Mouse (Mus musculus) kidney, adult 2 months (tissue): ENCODE measurements around the gene Trim12a. TPM values are rescaled to one million over a fixed set of nuclear protein-coding genes. Genes with fewer than 3 reads are reported as not detected.
"Not testable (repeated sequence)": the region's sequence is repeated elsewhere in the genome, so short reads cannot be mapped to it uniquely, and the experiment has no call there.

Source experiments
- DNase-seq: peaks from one replicate; pipeline ENCODE4 v3.0.0; 2021
- H3K27ac ChIP-seq: fragments of 200-500 bp; 2 replicates; pipeline ENCODE4 v1.5.1; 2012; ENCODE audit warnings: low read depth, low read length, control low read depth, inconsistent platforms; ENCODE audit not compliant: insufficient read depth
- H3K27me3 ChIP-seq: fragments of 200-500 bp; replicated peaks from 2 replicates; pipeline ENCODE4 v1.6.1; 2012; ENCODE audit warnings: mild to moderate bottlenecking, moderate library complexity, low read length, inconsistent platforms; ENCODE audit not compliant: control insufficient read depth, insufficient read depth
- H3K36me3 ChIP-seq: fragments of 200-500 bp; 2 replicates; pipeline ENCODE4 v1.6.1; 2012; ENCODE audit warnings: mild to moderate bottlenecking, moderate library complexity, low read length, inconsistent platforms; ENCODE audit not compliant: control insufficient read depth, insufficient read depth
- H3K4me1 ChIP-seq: fragments of 200-500 bp; 2 replicates; pipeline ENCODE4 v1.6.1; 2011; ENCODE audit warnings: low read length; ENCODE audit not compliant: control insufficient read depth, insufficient read depth
- H3K4me3 ChIP-seq: fragments of 200-500 bp; 2 replicates; pipeline ENCODE4 v1.5.1; 2011; ENCODE audit warnings: mild to moderate bottlenecking, low read depth, low read length, control low read depth; ENCODE audit not compliant: insufficient read depth
- CTCF ChIP-seq: fragments of 200-500 bp; conservative IDR thresholded peaks from 2 replicates; pipeline ENCODE4 v1.5.1; 2011; ENCODE audit warnings: low read depth, mild to moderate bottlenecking, control low read depth, low read length, moderate library complexity, mixed read lengths; ENCODE audit not compliant: insufficient read depth, insufficient read length
- POLR2A ChIP-seq: fragments of 200-500 bp; IDR thresholded peaks from one replicate; pipeline ENCODE4 v1.6.1; 2011; ENCODE audit warnings: low read depth, low read length, control low read depth
- WGBS: fragments of 180-500 bp; shearing (Covaris S2); methylation state at CpG from one replicate; pipeline ENCODE4 v1.1.7; 2018; 5-methylcytosine and 5-hydroxymethylcytosine counted together
- polyA plus RNA-seq: library from polyadenylated mRNA; depleted of rRNA; stranded (reverse); fragments of >200 nt; gene quantifications from 2 replicates; pipeline ENCODE4 v1.2.3, GENCODE M21; 2012; rRNA removed

Trim12a gene
- polyA plus RNA-seq, 1 experiment, result 3.1 TPM

DNA sequence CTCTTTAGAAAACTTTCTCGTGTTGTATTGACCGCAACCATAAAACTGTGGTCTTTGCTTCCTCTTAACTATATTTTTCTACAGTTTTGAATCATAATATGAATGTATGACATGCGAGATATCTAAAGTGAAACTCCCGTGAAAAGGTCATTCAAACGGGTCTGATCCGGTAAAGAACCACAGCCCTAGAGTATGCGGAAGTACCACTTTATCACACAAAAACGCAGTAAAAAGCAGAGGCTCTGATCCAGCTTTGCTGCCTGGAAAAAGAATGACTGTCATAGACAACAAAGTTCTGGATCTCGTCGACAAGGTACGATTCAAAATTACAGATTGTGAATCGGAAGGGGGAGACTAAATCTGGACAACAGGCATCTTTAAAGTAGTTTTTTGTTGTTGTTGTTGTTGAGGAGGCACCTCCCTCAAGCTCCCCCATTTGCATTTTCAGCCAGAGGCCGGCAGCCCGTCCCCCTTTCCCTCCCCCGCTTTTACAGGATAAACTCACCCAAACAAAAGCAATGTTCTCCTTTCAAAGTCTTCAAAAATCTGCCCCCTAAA, 391 bp downstream of the Trim12a start:
- 4% methylated on average over 15 of the region's 15 CpGs for WGBS
- Histone ChIP-seq H3K36me3 (no peaks in the 10 kb centered on the region), H3K27me3 (no peaks in the 10 kb centered on the region), H3K27ac (peak overlapping the region; percentile 96), H3K4me1 (no peaks in the 10 kb centered on the region), H3K4me3 (peak overlapping the region; percentile 61)
- TF ChIP-seq POLR2A, result no peak
- TF ChIP-seq CTCF, result no peak
- DNase-seq, result peak; percentile 35

DNA sequence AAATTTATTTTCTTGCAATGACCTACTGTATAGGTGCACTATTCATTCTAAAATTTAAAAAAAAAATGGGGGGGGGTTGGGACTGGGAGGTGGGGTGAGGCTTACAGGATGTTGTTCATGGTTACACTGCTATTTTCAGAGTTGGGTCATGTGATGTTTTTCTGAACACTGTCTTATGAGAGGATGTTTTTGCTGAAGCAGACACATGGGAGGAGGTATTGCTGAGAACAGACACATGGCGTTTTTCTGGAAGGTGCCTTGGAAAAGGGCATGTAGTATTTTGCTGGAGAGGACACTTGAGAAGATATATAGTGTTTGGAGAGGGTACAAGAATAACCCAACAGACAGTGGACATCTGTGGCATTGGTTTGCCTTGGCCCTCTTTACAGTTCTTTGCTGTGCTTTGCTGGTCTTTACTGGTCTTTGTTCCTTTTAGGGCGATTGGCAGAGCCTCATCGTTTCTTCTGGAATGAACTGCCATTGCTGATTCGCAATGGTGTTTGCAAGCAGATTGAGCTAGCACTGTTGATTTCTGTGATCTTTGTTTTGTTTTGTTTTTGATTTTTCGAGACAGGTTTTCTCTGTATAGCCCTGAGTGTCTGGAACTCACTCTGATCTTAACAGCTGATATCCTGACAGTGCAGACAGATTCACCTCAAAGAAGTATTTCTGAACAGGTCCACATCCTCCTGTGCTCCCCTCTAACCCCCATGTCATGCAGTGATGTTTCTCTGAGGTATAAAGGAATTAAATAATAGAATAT, 23.4 kb downstream of the Trim12a start:
- WGBS, result 79% methylated on average over 5 of the region's 5 CpGs
- TF ChIP-seq POLR2A, result no peak
- TF ChIP-seq CTCF, result no peak
- no peak overlapping the region for H3K27ac ChIP-seq
- H3K4me3 ChIP-seq, result no peak overlapping the region
- no peak for DNase-seq
- no peaks in the 10 kb centered on the region for H3K27me3 ChIP-seq
- no peaks in the 10 kb centered on the region for H3K4me1 ChIP-seq
- no peaks in the 10 kb centered on the region for H3K36me3 ChIP-seq

DNA sequence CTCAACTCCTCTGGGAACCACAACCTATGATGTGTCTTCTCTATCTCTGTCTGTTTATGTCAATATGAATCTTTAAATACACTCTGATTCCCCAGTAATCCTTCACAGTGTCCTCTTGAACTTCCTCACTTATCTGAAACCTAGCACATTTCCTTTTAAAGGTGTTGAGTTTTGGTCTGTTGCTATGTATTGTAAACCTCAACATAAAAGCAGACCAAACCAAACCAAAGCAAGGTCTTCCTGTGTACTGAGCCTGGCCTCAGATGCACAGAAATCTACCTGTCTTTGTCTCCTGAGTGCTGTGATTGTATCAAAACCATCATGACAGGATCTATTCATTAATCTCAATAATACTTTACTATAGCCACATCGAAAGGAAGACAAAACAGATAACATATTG, 24.6 kb downstream of the Trim12a start:
- DNase-seq, result no peak
- TF ChIP-seq POLR2A (no peak), CTCF (no peak)
- 93% methylated on average over 1 of the region's 1 CpGs for WGBS
- no peaks in the 10 kb centered on the region for H3K27me3 ChIP-seq
- no peaks in the 10 kb centered on the region for H3K36me3 ChIP-seq
- no peak overlapping the region for H3K4me3 ChIP-seq
- H3K4me1 ChIP-seq, result no peaks in the 10 kb centered on the region
- H3K27ac ChIP-seq, result no peak overlapping the region

DNA sequence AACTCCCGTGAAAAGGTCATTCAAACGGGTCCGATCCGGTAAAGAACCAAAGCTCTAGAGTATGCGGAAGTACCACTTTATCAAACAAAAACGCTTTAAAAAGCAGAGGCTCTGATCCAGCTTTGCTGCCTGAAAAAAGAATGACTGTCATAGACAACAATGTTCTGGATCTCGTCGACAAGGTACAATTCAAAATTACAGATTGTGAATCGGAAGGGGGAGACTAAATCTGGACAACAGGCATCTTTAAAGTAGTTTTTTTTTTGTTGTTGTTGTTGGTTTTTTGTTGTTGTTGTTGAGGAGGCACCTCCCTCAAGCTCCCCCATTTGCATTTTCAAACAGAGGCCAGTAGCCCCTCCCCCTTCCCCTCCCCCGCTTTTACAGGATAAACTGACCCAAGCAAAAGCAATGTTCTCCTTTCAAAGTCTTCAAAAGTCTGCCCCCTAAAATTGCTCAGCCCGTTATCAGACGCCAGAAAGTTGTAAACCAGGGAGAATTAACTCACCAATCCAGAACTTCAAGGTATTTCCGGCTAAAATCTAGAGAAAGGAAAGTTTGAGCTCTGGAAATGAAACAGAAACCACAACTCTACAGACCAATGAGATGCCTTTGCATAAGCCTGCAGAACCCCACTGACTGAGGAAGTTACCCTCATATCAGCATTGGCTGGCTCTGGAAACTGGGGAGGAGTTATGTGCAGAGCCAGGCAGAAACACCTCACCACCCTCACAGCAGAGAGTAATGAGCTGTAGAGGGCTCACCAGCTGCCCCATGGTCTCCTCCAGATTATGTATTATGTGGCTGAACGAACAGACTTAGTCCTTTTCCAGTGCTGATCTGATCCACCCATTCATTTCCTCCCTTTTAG, 27.5 kb downstream of the Trim12a start, which contains the start of gene Trim5:
TSS of gene Trim5 (minus strand) at position 519 of the 868 bp plus-strand sequence.
- Histone ChIP-seq H3K4me3 (peak within 1 kb of the TSS; percentile 19; the same call in 1 of the 2 replicates), H3K27ac (peak within 1 kb of the TSS; percentile 50; the same call in 1 of the 2 replicates)
- WGBS, result 35% methylated on average over 14 of the region's 14 CpGs
- not testable (repeated sequence) for H3K4me1 ChIP-seq, H3K27me3 ChIP-seq, H3K36me3 ChIP-seq
- peak; percentile 19 for DNase-seq

DNA sequence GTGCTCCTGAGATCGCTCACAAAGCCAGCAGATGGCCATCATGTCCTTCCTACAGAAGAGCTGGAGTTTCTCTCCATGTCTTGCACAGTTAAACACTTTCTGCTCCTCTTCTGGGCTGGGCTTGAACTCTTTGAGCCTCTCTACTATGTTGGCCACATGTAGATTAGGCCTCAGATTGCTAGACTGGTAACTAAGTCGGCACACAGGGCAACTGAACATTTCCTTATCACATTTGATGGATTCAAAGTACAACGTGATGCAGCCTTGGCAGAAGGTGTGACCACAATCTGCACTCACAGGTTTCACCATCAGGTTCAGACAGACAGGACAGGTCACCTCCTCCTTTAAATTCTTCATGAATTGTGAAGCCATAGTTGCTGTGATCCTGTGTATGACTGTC, 35.9 kb downstream of the Trim12a start:
- not testable (repeated sequence) for H3K4me1 ChIP-seq, DNase-seq, H3K27me3 ChIP-seq, H3K4me3 ChIP-seq, H3K36me3 ChIP-seq, H3K27ac ChIP-seq
- WGBS, result 81% methylated on average over 3 of the region's 3 CpGs

DNA sequence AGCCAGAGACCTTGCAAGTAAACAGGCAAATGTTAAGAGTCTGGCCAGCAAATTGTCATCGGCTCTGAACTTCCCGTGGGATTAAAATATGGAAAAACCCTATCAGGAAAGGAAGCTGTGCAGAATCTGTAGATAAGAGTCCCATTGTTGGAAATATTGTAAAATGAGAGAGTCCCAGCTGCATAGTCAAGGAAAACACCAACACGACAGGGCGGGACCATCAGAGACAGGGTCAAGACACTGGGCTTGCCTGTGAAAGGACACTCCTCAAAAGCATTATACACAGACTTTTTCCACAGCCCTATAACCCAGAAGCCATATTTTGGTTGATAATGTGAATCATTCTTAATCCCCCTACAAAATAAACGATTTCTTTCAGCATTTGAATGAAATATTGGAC, 49.9 kb downstream of the Trim12a start:
- WGBS, result 72% methylated on average over 5 of the region's 5 CpGs
- not testable (repeated sequence) for H3K4me1 ChIP-seq, H3K36me3 ChIP-seq, H3K27ac ChIP-seq, H3K4me3 ChIP-seq, H3K27me3 ChIP-seq, DNase-seq

DNA sequence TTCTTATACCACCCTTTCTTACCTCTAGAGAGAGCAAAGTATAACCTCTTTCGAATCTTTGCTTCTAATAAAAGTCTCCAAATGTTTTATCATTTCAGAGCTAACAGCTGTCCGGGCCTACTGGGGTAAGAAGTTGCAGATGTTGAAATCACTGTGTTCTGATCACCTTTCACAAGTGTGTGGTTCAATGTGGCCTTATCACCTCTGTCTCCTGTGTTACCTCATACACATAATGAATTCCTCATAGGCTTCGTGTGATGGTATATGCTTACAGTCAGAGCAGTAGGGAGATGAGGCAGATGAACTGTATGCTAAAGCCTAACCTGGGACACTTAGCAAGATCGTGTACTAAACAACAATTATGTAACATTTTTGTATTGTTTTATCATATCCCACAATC, 54.9 kb downstream of the Trim12a start:
- 90% methylated on average over 4 of the region's 4 CpGs for WGBS
- not testable (repeated sequence) for H3K4me1 ChIP-seq, DNase-seq, H3K36me3 ChIP-seq, H3K4me3 ChIP-seq, H3K27ac ChIP-seq, H3K27me3 ChIP-seq

Other genes with a start within 250 kb of the Trim12a start
- not detected in 2 replicates for gene Olfr644, start 243.6 kb downstream of the Trim12a start, polyA plus RNA-seq
- gene Olfr645, start 230.0 kb downstream of the Trim12a start, polyA plus RNA-seq, result not detected in 2 replicates
- gene Olfr646, start 210.6 kb downstream of the Trim12a start, polyA plus RNA-seq, result not detected in 2 replicates
- not detected in 2 replicates for gene Ubqln5, start 185.6 kb downstream of the Trim12a start, polyA plus RNA-seq
- gene Olfr643, start 178.1 kb downstream of the Trim12a start, polyA plus RNA-seq, result not detected in 2 replicates
- 0.07 and 0.09 TPM in 2 replicates for gene Ubqln3, start 172.2 kb downstream of the Trim12a start, polyA plus RNA-seq
- 0.18 TPM in 1 of 2 replicates, not detected in the other for gene Ubqlnl, start 164.9 kb downstream of the Trim12a start, polyA plus RNA-seq
- not detected in 2 replicates for gene Olfm5, start 150.6 kb downstream of the Trim12a start, polyA plus RNA-seq
- not detected in 2 replicates for gene Olfr648, start 132.1 kb downstream of the Trim12a start, polyA plus RNA-seq
- not detected in 2 replicates for gene Olfr649, start 119.5 kb downstream of the Trim12a start, polyA plus RNA-seq
- 0.88 and 1.0 TPM in 2 replicates for gene Trim6, start 96.7 kb downstream of the Trim12a start, polyA plus RNA-seq
- gene Trim34a, start 71.0 kb downstream of the Trim12a start, polyA plus RNA-seq, result 3.3 and 5.1 TPM in 2 replicates
- 0.30 and 0.42 TPM in 2 replicates for gene Trim5, start 27.4 kb downstream of the Trim12a start, polyA plus RNA-seq
- gene Trim34b, start 14.0 kb upstream of the Trim12a start, polyA plus RNA-seq, result 2.3 TPM in 2 replicates
- gene Trim12c, start 37.9 kb upstream of the Trim12a start, polyA plus RNA-seq, result 2.4 and 3.4 TPM in 2 replicates
- gene Trim30b, start 54.4 kb upstream of the Trim12a start, polyA plus RNA-seq, result 0.03 and 0.25 TPM in 2 replicates
- 0.09 TPM in 1 of 2 replicates, not detected in the other for gene Trim30c, start 85.4 kb upstream of the Trim12a start, polyA plus RNA-seq
- 2.1 and 4.6 TPM in 2 replicates for gene Trim30a, start 149.7 kb upstream of the Trim12a start, polyA plus RNA-seq
- 0.39 and 0.92 TPM in 2 replicates for gene Trim30d, start 192.4 kb upstream of the Trim12a start, polyA plus RNA-seq
- not detected in 2 replicates for gene Olfr651, start 234.7 kb upstream of the Trim12a start, polyA plus RNA-seq
- not detected in 2 replicates for gene Olfr652, start 245.4 kb upstream of the Trim12a start, polyA plus RNA-seq